Mouse (Mus musculus) heart, postnatal 4 days (tissue): ENCODE results near the gene Faap100. TPM values are rescaled to one million over a fixed set of nuclear protein-coding genes. Genes with fewer than 3 reads are reported as not detected.
"Not testable (repeated sequence)": the region's sequence is repeated elsewhere in the genome, so short reads cannot be mapped to it uniquely, and the experiment has no call there.

Experiments
- DNase-seq: peaks from one replicate; pipeline ENCODE4 v3.0.0; 2021
- total RNA-seq, 2 experiments: library from RNA; stranded (reverse); gene quantifications; 2 replicates each; pipeline ENCODE4 v1.2.3; 2021

The Faap100 gene
- total RNA-seq: 10 to 100 TPM; 31.4 to 34.4 TPM

DNA sequence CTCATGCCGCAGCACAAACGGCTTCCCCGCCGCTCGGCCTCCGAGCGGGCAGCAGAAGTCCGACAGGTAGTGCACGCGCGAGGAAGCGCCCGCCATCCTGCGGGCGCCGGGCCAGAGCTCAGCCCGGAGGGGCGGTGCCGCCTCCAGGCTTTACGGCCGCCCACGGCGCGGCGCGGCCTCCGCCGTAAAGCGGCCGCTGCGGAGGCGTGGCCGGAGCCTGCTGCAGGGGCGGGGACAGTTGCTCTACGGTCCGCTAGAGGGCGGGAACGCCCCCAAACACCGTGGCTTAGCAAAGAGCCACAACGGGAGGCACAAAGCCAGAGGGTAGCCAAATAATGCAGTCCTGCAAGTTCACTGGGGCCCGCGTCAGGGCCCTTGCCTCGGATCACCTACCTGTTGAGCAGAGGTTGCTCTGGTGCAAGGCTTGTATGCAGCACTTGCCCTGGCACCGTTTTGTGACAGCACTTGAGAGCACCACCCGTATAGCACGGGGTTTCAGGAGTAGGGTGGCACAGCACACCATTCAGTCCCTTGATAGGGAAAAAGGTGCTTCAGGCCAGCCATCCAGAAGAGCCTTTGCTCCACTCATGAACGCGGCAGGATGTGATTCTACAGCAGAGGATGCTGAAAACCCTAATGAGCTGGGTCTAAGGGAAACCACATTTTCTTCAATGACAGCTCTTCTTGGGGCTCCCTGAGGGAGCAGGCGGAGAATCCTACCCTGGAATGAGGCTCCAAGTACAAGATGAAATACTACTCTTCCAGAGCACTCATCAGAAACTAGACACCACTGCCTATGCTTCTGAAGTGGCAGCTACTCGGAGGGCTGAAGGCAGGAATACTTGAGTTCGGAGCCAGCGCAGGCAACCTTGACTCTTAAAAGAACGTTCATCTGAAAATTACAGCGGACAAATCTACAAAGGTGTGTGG is at the start of gene Faap100:
Faap100 (minus strand) TSS at position 154 of the 930 bp plus-strand sequence.
- DNase-seq: peak; percentile 94

DNA sequence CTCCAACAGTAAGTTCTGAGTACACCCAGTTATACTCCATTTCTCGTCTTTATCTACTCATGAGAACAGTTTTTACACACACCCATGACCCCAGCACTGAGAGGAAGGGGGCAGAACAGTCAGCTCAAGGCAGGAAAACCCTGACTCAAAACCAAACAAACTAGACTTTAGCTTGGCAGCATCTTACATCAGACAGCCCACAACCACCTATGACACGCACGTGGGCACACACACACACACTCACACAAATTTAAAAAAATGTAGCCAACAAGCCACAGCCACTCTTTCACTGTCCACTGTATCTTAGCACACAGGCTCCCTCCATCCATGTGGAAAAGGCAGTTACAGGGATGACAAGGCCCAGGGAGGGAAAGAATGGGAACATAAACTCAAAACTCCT is 48.2 kb upstream of the Faap100 start:
- DNase-seq: no peak

- DNase-seq: peak; percentile 79
Observed at GRCm38 (mm10) chr11:120423569-120424295, 45.2 kb upstream of the Faap100 start.

- DNase-seq: no peak
Observed at GRCm38 (mm10) chr11:120422651-120423568, 44.3 kb upstream of the Faap100 start.

- no peak for DNase-seq
Observed at GRCm38 (mm10) chr11:120418592-120418991, 40.0 kb upstream of the Faap100 start.

GRCm38 (mm10) chr11:120417852-120418251 is 39.3 kb upstream of the Faap100 start:
- DNase-seq: no peak

DNA sequence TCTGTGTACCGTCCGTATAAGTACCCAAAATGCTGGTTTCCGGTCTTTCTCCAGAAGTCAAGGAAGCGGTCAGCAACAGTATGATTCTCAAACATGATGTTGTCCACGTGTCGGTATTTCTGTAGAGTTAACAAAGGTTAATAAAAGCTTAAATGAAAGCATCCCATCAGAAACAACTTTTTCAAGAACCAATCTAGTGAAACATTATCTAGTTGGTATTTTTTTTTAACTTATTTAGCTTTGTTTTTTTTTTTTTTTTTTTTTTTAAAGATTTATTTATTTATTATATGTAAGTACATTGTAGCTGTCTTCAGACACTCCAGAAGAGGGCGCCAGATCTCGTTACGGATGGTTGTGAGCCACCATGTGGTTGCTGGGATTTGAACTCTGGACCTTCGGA is 35.1 kb upstream of the Faap100 start:
- not testable (repeated sequence) for DNase-seq

GRCm38 (mm10) chr11:120406445-120406844 is 27.9 kb upstream of the Faap100 start:
- no peak for DNase-seq

DNA sequence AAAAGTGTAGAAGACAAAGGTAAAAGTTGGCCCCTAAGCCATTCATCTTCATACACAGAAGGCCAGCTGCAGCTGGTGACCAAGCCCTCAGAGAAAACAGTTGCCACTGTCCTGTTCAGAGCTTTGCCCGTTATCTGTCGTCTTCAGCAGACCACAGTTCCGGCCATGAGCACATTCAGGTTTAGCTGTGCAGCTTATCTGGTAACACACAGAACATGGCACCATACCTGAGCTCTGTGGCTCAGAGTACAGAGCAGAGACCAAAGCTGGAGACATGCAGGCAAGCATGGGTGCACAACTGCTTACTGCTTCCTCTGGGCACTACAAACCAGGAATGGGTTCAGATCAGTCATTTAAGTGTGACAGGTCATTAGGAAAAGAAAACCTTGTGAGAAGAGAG is 27.3 kb upstream of the Faap100 start:
- no peak for DNase-seq

DNA sequence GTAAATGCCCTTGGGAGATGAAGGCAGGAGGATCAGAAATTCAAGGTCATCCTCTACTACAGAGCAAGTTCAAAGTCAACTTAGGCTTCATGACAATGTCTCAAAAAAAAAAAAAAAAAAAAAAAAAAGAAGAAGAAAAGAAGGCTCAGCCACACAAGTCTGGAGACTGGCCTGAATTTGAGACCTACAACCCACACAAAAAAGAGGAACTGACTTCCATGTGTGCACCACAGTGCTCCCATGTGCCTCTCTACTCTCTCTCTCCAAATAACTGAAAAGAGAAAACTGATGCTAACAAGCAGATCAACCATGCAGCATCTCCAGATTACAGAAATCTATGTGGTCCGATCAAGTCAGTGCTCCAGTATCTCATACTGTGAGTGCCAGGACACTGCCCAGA is 26.2 kb upstream of the Faap100 start:
- DNase-seq: no peak

DNA sequence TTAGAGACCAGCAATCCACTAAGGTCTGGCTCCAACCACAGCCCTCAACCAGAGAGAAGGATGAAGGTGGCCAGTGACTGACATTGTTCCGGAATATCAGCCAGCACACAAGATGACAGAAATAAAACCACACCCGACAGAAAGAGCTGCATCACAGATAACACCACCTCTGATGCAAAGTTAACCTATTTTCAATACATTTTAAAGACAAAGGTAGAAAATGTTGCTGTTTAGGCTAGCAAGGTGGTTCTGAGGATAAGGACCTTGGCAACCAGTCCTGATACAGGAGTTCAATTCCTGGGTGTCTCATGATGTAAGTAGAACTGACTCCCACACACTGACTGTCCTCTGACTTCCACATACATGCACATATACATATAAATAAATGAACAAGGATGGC is 20.8 kb upstream of the Faap100 start:
- DNase-seq: no peak

GRCm38 (mm10) chr11:120397602-120398001 is 19.0 kb upstream of the Faap100 start:
- DNase-seq: no peak

- DNase-seq: no peak
Observed at GRCm38 (mm10) chr11:120395661-120396060, 17.1 kb upstream of the Faap100 start.

GRCm38 (mm10) chr11:120388580-120388979 is 10.0 kb upstream of the Faap100 start:
- no peak for DNase-seq

GRCm38 (mm10) chr11:120387157-120387556 is 8.6 kb upstream of the Faap100 start:
- DNase-seq: peak; percentile 42

- DNase-seq: no peak
Observed at GRCm38 (mm10) chr11:120386632-120387031, 8.1 kb upstream of the Faap100 start.

- peak; percentile 72 for DNase-seq
Observed at GRCm38 (mm10) chr11:120382509-120382908, 3.9 kb upstream of the Faap100 start.

- DNase-seq: no peak
Observed at GRCm38 (mm10) chr11:120381157-120381556, 2.6 kb upstream of the Faap100 start.

DNA sequence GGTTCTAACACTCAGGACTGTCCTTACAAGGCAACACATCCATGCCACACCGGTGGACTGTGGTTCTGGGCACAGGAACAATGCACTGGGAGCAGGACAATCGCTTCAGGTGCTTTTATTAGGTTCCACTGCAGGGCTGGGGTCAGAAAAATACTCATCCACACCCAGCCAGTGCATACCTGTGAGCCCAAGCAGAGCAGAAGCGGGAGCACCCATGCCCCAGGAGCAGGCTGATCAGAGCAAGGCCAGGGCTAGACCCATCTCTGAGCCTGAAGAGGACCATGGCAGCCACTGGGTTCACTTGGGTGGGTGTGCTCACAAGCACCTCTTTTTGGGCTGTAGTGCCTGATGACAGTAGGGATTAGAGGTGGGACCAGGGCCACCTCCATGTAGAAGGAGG is 1.7 kb upstream of the Faap100 start:
- no peak for DNase-seq

- peak; percentile 57 for DNase-seq
Observed at GRCm38 (mm10) chr11:120378031-120378610, 443 bp downstream of the Faap100 start.

- DNase-seq: no peak
Observed at GRCm38 (mm10) chr11:120377337-120377736, 1.2 kb downstream of the Faap100 start.
